Mouse (Mus musculus): ENCODE data around the gene Fam83g. TPM values are rescaled to one million over a fixed set of nuclear protein-coding genes. Genes with fewer than 3 reads are reported as not detected.
A peak's percentile ranks its signal among the peaks of the same experiment; 100 is the strongest.
"Not testable (repeated sequence)": the region's sequence is repeated elsewhere in the genome, so short reads cannot be mapped to it uniquely, and the experiment has no call there.

Fam83g gene
- polyA plus RNA-seq (2015; fragmentation: Nextera tagmentation; extraction: Ambion mirVana) = 2.2 and 2.3 TPM in 2 replicates

DNA sequence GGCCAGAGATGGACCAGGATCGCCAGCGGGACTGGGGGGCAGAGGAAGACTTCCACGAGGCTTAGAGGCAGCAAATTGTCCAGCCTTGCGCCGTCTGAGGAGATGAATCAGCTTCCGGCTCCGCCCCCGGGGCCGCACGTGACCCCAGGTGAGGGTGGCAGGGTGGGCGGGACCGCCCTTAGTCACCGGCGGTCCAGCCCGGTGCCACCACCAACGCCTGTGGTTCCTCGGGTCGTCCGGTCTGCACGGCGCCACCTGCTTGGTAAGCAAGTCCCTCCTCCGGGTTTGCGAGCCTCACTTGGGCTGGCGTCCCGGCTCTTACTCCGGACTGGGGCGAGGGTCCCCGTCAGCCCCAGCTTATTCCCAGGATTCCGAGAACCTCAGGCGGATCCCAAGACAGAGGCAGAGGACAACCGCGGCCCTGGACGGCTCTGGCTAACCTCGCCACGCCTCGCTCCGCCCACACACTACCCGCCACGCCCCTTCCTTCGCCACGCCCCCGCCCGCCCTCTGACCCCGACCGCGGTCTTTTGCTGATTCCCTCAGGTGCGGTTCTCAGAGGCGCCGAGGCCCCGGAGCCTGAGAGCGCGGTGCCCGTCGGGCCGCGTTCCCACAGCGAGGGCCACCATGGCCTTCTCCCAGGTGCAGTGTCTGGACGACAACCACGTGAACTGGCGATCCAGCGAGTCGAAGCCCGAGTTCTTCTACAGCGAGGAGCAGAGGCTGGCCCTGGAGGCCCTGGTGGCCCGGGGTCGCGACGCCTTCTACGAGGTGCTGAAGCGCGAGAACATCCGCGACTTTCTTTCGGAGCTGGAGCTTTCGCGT lies at the start of gene Fam83g:
Gene Fam83g (plus strand): TSS at position 185 of the 825 bp plus-strand sequence.
- Histone ChIP-seq H3K4me2 (replicated peaks) (peak within 1 kb of the TSS; percentile 75), H3K27me3 (peaks cover 36% of the 10 kb centered on the region), H3K27ac (no peak within 1 kb of the TSS), H3K9me3 (no peaks in the 10 kb centered on the region), H3K4me3 (peak within 1 kb of the TSS; percentile 52), H3K36me3 (no peaks in the 10 kb centered on the region), H3K9ac (peak within 1 kb of the TSS; percentile 59), H3K4me1 (peaks cover 18% of the 10 kb centered on the region; the same call in 1 of the 2 replicates)
- peak; percentile 60 for ATAC-seq (ENCODE audit: low FRiP score, low read depth)
- 2% methylated on average over 69 of the region's 76 CpGs for WGBS

DNA sequence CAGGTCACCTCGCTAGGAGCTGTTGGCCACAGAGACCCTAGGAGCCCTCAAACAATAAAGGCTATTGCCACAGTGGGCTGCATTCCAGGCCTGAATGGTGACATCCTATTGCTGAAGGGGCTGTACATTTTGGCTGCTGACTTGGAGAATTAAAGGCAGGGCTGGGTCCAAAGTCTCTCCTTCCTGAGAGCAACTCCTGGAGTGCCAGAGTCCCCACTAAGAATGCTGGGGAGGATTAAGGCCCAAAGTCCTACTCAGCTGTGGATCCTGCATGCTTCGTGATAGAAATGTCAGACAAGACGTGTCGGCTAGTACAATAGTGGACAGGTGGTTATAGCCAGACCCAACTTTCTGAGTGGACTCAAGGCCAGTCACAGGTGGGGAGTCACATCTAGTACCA lies 47.6 kb upstream of the Fam83g start:
- not testable (repeated sequence) for H3K27me3 ChIP-seq; H3K4me3 ChIP-seq; H3K4me1 ChIP-seq; H3K4me2 ChIP-seq (replicated peaks); ATAC-seq (ENCODE audit: low FRiP score, low read depth); H3K9me3 ChIP-seq; H3K9ac ChIP-seq; H3K36me3 ChIP-seq; H3K27ac ChIP-seq
- 89% methylated on average over 3 of the region's 4 CpGs for WGBS

DNA sequence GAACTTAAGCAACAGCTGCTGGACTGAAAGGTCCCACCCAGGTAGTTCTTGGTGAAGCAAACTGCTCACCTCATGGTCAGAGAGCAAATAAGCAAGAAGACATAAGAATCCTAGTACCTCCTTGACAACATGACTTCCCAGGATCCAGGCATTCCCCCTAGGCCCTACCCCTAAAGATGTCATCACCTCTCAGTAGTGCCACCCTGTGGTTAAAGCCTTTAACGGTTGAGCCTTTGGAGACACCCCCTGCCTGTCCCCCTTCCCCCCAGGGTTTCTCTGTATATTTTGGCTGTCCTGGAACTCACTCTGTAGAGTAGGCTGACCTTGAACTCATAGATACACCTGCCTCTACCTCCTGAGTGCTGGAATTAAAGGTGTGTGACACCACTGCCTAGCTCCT lies 46.5 kb upstream of the Fam83g start:
- Histone ChIP-seq H3K4me2 (replicated peaks) (no peak overlapping the region), H3K36me3 (no peaks in the 10 kb centered on the region), H3K27ac (no peak overlapping the region), H3K9me3 (no peaks in the 10 kb centered on the region), H3K4me3 (no peak overlapping the region), H3K4me1 (no peaks in the 10 kb centered on the region), H3K27me3 (no peaks in the 10 kb centered on the region), H3K9ac (no peak overlapping the region)
- no peak for ATAC-seq (ENCODE audit: low FRiP score, low read depth)
- WGBS = 42% methylated on average over 1 of the region's 1 CpGs

DNA sequence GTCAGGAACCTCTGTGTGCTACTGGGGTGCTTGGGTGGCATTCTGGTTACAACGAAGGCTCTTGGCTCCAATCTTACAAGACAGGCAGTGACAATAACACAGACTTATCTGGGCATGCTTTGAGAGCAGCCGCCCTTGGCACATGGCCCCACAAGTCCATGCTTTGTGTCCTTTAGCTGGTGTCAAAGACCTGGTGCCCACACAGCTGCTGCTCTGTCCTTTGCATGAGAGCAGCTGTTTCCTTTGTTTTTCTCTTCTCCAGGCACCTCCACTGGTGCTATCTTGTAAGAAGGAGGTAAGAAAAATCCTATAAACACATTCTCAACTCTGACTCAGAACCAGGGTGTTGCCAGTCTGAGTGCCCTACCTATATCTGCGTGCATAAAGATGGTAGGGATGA lies 46.0 kb upstream of the Fam83g start:
- ATAC-seq (ENCODE audit: low FRiP score, low read depth) = no peak
- H3K4me3 ChIP-seq = no peak overlapping the region
- H3K4me1 ChIP-seq = peaks cover under 1% of the 10 kb centered on the region; the same call in 1 of the 2 replicates
- H3K27ac ChIP-seq = no peak overlapping the region
- no peak overlapping the region for H3K4me2 ChIP-seq (replicated peaks)
- H3K9me3 ChIP-seq = no peaks in the 10 kb centered on the region
- H3K9ac ChIP-seq = no peak overlapping the region
- H3K27me3 ChIP-seq = no peaks in the 10 kb centered on the region
- 93% methylated on average over 3 of the region's 3 CpGs for WGBS
- no peaks in the 10 kb centered on the region for H3K36me3 ChIP-seq

DNA sequence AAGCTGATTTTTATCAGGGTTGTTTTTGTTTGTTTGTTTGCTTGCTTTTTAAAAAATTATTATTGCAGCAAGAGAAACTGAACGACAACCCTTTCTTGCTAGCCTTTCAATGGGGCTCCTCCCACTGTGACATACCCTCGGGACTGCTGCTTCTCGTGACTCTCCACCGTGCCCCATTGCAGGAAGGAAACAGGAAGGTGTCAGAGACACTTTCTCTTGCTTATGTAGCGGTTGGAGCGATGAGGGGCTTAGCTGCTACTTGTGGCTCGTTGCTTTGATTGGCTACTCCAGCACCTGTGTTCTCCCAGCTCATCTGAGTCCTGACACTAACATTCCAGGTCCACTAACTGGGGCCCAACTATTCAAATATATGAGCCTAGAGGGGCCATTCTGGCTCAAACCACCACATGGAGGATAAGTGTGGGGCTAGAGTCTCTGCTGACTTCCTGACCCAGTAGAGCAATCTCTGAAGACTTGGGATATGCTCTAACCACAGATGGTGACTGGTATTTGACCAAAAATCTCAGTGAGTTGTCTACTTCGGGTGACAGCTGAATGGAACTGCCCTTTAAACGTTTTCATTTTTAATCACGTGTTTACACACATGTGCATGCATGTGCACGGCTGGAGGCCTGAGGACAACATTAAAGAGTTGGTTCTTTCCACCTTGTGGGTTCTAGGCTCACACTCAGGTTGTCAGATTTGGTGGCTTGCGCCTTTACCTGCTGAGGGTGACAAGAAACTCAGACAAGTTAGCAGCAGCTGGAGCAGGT lies 44.9 kb upstream of the Fam83g start:
- no peak for ATAC-seq (ENCODE audit: low FRiP score, low read depth)
- 71% methylated on average over 12 of the region's 12 CpGs for WGBS

DNA sequence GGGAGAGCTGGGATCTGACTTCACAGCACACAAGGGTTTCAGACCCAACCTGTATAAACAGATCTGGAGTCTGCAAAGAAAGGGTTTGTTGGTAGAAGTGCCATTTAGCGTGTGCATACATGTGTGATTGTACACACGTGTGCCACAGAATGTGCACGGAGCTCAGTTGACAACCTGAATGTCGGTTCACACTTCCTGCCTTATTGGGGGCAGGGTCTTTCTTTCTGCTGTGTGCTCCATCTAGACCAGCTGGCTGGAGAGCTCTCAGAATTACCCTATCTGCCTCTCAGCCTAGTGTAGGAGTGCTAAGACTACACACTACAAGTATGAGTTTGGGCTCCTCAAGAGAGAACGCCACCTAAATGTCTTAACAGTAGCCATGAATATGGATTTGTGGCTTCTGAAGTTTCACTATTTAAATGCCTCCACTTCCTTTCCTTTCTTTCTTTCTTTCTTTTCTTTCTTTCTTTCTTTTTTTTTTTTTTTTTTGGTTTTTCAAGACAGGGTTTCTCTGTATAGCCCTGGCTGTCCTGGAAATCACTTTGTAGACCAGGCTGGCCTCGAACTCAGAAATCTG lies 44.2 kb upstream of the Fam83g start:
- peaks cover 17% of the 10 kb centered on the region for H3K4me1 ChIP-seq
- H3K4me2 ChIP-seq (replicated peaks) = no peak overlapping the region

More for the DNA sequence above, 44.9 kb upstream of the Fam83g start:
- no peak overlapping the region for H3K9ac ChIP-seq
- no peak overlapping the region for H3K4me2 ChIP-seq (replicated peaks)
- no peaks in the 10 kb centered on the region for H3K9me3 ChIP-seq
- H3K4me1 ChIP-seq = peaks cover 10% of the 10 kb centered on the region
- no peaks in the 10 kb centered on the region for H3K27me3 ChIP-seq
- H3K27ac ChIP-seq = no peak overlapping the region
- H3K36me3 ChIP-seq = no peaks in the 10 kb centered on the region
- no peak overlapping the region for H3K4me3 ChIP-seq

DNA sequence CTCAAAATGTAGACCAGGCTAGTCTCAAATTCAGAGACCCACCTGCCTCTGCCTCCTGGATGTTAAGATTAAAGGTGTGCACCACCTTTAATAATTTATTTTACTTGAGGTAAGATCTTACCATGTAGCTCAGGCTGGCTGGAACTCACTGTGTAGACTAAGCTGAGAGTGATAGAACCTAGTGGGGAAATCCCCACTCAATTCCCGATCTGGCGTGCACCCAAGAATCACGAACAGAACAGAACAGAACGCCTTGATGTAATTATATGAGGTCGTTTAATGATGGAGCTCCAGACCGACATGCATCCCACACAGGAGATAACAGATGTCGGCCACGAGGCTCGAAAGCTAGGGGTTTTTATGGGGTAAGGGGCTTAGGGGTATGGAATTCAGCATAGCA lies 43.3 kb upstream of the Fam83g start:
- peaks cover 20% of the 10 kb centered on the region for H3K4me1 ChIP-seq
- H3K36me3 ChIP-seq; ATAC-seq (ENCODE audit: low FRiP score, low read depth); H3K9ac ChIP-seq; H3K9me3 ChIP-seq; H3K4me3 ChIP-seq; H3K4me2 ChIP-seq (replicated peaks); H3K27ac ChIP-seq; H3K27me3 ChIP-seq: not testable (repeated sequence)
- WGBS = 38% methylated on average over 9 of the region's 9 CpGs

More for the DNA sequence above, 44.2 kb upstream of the Fam83g start:
- 91% methylated on average over 6 of the region's 6 CpGs for WGBS
- no peak overlapping the region for H3K4me3 ChIP-seq
- H3K36me3 ChIP-seq = no peaks in the 10 kb centered on the region
- no peaks in the 10 kb centered on the region for H3K9me3 ChIP-seq
- H3K27ac ChIP-seq = no peak overlapping the region
- H3K9ac ChIP-seq = no peak overlapping the region
- H3K27me3 ChIP-seq = no peaks in the 10 kb centered on the region
- ATAC-seq (ENCODE audit: low FRiP score, low read depth) = no peak

DNA sequence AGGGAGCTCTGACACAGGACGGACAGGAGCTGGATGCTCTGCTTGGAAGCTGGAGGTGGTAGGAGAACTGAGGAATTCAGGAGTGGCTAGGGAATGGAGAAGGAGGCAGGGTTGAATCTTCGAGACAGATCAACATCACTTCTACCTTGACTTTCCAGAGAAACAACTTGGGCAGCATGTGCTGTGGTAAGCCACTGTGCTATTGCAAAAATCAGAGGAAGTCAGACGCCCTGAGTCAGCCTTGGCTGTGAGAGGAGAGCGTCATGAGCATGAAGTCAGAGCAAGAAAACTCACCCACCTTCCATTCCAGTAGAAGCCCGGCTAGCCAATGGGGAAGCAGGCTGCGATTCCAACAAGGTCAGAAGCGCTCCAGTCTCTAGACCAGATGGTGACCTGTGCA lies 41.8 kb upstream of the Fam83g start:
- Histone ChIP-seq H3K4me3 (no peak overlapping the region), H3K36me3 (no peaks in the 10 kb centered on the region), H3K9ac (no peak overlapping the region), H3K9me3 (no peaks in the 10 kb centered on the region), H3K4me2 (replicated peaks) (no peak overlapping the region), H3K27ac (no peak overlapping the region), H3K4me1 (peaks cover 20% of the 10 kb centered on the region), H3K27me3 (no peaks in the 10 kb centered on the region)
- ATAC-seq (ENCODE audit: low FRiP score, low read depth) = no peak
- 84% methylated on average over 7 of the region's 7 CpGs for WGBS

DNA sequence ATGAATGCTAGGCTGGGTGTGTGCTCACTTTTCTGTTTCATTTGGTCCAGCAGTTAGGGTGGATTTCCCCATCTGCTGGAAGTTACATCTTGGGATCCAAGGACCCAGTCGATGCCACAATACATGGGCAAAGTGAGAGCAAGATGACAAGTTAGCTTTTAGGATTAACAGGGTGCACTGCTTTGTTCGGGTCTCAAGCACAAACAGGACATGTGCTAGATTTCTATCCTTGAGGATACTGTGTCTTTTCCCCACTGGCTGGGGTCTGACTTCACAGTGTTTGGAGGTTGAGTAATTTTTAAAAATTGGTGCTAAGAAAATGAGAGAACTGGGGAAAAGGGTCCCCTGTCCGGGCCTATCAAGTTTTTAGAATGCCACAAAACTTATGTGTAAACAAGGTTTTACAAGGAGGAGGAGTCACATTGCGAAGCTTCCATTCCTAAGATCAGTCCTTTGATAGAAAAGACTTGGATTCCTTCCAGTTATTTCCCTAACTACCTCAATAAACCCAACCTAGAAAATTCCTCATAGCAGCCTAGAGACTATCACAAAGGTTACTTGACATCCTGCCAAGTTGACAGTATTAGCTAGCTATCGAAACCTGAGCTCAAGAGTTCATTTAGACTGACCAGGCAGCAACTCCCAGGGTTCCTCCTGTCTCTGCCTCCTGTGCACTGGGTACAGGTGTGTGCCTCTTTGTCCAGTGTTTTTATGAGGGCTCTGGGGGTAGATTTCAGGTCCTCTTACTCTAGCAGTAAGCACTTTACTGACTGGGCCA lies 40.5 kb upstream of the Fam83g start:
- H3K9me3 ChIP-seq = no peaks in the 10 kb centered on the region
- H3K4me1 ChIP-seq = peaks cover 20% of the 10 kb centered on the region
- no peak overlapping the region; the same call in 1 of the 2 replicates for H3K27ac ChIP-seq
- 55% methylated on average over 5 of the region's 5 CpGs for WGBS
- H3K36me3 ChIP-seq = no peaks in the 10 kb centered on the region
- H3K4me2 ChIP-seq (replicated peaks) = no peak overlapping the region
- no peak overlapping the region for H3K4me3 ChIP-seq
- H3K9ac ChIP-seq = no peak overlapping the region
- no peak for ATAC-seq (ENCODE audit: low FRiP score, low read depth)
- no peaks in the 10 kb centered on the region for H3K27me3 ChIP-seq

DNA sequence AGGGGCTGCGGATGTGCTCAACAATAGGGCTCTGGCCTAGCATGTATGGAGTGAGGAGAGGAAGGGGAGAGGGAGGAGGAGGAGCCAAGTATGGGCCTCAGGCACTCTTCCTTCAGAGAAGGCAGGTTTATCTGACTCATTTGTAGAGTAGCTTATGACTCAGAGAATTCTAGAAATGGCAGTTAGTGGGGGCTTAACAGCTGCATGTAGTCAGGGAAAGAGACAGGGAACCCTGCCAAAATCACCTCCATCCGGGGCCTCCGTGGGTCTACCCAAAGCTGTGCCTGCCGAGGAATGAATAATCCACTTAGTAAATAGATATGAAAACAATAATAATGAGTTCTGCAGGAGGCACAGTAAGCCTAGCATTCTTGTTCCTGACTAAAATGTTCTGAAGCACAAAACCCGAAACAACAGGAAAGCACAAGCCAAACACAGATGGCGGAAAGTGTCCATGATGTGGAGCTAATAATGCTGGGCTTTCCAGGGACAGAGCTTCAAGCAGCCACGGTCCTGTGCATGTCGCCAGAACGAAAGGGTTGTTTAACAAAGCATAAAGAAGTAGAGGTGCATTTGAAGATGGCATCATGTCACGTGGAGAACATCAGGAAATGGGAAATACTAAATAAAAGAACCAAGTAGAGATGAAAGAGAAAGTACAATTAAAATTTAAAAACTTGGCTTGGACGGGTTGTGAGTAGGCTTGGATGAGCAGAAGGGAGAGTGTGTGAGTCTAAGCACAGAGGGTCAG lies 39.1 kb upstream of the Fam83g start:
- 60% methylated on average over 11 of the region's 11 CpGs for WGBS
- peak; percentile 51; the same call in 1 of the 2 replicates for ATAC-seq (ENCODE audit: low FRiP score, low read depth)
- Histone ChIP-seq H3K27ac (peak overlapping the region; percentile 61), H3K36me3 (no peaks in the 10 kb centered on the region), H3K9me3 (no peaks in the 10 kb centered on the region), H3K27me3 (no peaks in the 10 kb centered on the region), H3K4me1 (peaks cover 20% of the 10 kb centered on the region), H3K4me2 (replicated peaks) (no peak overlapping the region), H3K9ac (no peak overlapping the region), H3K4me3 (no peak overlapping the region)

DNA sequence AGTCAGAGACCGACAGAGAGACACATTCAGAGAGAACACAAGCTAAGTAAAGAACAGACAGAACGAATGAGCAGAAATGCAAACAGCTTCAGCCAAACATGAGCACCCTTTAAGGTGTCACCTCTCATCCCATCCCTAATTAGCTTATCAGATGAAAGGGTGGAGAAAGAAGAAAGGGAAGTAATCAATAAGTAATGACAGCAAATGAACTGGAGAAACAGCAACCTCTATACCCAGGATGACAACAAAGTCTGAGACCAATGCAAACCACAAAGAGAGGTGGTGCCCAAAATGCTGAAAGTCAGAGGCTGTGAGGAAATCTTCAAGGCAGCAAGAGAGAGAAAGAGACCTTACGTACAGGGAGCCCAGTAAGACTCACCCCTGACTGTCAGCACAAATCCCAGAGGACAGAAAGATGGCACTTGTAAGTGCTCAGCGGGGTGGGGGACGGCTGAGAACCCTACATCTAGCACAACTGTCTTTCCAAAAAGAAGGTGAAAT lies 38.5 kb upstream of the Fam83g start:
- peaks cover 20% of the 10 kb centered on the region for H3K4me1 ChIP-seq
- no peak overlapping the region for H3K4me2 ChIP-seq (replicated peaks)
- no peak overlapping the region for H3K4me3 ChIP-seq
- H3K36me3 ChIP-seq = no peaks in the 10 kb centered on the region
- H3K9me3 ChIP-seq = no peaks in the 10 kb centered on the region
- WGBS = 71% methylated on average over 5 of the region's 5 CpGs
- H3K9ac ChIP-seq = no peak overlapping the region
- no peak overlapping the region for H3K27ac ChIP-seq
- ATAC-seq (ENCODE audit: low FRiP score, low read depth) = no peak
- H3K27me3 ChIP-seq = no peaks in the 10 kb centered on the region

All from limb, embryonic 13.5 days (tissue).